Mouse (Mus musculus) heart, adult 8-10 months (tissue): ENCODE measurements around the gene Utp20. TPM values are rescaled to one million over a fixed set of nuclear protein-coding genes. Genes with fewer than 3 reads are reported as not detected.
A peak's percentile ranks its signal among the peaks of the same experiment; 100 is the strongest.

Experiments
- DNase-seq: peaks from one replicate; pipeline ENCODE4 v3.0.0; 2022; ENCODE audit warnings: low spot score
- total RNA-seq, 4 experiments: library from RNA; stranded (reverse); gene quantifications; 2 replicates each; pipeline ENCODE4 v1.2.4; 2022

The Utp20 gene
- total RNA-seq, 4 experiments from 2014 or later, result 11.8 to 16.8 (median 15.5) TPM

DNA sequence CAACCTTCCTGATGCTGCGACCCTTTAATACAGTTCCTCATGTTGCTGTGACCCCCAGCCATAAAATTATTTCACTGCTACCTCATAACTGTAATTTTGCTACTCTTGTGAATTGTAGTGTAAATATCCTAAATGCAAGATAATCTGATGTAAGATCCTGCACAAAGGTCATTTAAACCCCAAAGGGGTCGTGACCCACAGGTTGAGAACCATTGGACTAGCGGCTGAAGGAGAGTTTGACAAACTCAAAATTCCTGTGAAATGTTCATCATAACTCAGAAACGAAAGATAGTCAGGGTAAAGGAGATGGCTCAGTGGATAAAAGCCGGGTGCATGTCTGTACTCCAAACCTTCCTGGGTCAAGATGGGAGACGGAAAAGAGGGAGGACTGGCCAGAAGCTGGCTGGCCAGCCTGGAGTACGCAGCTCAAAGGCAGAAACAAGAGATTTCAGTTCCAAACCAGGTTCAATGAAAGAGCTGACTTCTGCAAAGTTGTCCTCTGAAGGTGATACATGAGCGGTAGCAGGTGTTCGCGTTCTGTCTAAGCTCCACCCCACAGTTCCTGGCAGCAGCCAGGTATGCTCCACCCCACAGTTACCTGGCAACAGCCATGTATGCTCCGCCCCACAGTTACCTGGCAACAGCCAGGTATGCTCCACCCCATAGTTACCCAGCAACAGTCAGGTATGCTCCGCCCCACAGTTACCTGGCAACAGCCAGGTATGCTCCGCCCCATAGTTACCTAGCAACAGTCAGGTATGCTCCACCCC lies 109.4 kb downstream of the Utp20 start:
- DNase-seq, result no peak

DNA sequence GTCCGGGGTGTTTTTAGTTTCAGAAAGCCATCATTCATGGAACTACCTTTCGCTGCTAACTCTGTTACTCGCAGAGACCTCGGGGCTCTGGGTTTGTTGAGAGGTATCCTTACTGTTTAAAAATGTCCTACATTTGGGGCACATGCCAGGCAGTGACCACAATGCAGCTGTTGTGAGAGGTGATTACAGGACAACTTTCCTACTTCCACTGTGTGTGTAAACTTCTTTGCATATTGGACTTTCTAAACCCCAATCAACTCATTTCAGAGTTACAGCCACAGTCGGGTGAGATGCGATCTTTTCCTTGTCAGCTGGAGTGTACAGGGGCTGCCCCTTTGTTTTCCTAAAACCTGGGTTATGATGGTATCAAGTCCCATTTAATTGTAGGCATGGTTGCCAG lies 111.0 kb downstream of the Utp20 start:
- no peak for DNase-seq

DNA sequence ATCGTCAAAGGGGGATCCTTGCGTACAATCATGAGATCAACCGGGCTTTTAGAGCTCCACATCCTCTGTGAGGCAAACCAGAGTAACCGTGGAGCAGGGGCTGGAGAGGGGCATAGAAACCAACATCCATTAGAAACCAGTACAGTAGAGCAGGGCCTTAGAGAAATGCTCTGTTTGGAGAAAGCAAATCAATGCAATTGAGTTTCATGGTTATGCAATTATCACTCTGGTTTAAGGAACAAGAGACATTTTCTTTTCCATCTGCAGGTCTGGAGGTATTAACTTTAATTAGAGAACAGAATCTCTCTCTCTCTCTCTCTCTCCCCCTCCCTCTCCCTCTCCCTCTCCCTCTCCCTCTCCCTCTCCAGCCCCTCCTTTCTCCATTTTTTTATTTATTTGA lies 111.9 kb downstream of the Utp20 start:
- DNase-seq, result no peak

DNA sequence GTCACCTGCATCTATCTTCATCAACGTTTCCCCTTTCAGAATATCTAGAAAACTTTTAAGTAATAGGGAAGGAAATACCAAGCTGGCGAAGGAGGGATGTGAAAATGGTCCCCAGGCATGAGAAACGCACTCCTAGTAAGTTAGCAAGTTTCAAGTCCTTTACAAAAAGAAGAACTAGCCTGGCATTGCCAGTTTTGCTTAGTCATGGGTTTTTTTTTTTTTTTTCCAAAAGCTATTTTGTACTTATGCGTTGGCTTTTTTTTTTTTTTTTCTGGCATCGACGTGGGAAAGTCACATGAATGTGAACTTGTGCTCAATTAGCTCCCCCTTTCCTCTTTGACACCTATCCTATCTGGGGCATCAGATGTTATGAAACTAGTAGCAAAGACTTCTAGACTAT lies 114.2 kb downstream of the Utp20 start:
- DNase-seq, result peak; percentile 25

DNA sequence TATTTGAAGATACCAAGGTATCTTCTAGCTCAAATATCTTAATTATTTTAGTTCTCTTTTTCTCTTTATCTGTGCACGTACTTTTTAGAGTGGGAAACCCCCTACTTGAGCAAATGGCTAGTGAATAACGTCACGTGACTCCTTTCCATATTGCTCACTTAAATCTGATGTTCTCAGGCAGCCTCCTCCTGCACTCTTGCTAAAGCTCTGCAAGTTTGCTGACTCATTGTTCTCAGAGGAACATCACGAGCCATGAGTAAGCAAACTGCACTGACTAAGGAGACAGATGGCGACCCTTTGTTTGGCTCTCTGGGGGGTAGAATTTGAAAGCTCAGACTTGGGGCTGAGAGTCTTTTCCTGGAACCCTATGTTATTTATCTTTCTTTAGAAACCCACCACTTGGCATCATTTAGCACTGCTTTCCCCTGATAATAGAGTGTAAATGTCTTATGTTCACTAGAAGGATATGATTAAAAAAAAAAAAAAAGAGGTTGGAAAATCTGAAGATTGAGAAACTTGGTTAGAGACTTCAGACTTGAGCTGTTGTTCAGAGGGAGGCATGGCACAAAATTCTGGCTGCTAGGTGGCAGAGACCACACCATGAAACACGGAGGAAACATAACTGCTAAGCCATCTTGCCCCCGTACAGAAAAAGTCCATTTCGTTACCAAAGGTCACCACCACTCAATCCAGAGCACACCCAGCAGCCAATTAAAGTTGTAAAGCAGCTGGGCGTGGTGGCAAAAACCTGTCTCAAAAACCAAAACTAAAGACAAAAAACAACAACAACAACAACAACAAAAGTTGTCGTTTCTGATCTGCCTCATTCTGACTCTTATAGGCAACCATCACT lies 117.7 kb downstream of the Utp20 start:
- no peak for DNase-seq

DNA sequence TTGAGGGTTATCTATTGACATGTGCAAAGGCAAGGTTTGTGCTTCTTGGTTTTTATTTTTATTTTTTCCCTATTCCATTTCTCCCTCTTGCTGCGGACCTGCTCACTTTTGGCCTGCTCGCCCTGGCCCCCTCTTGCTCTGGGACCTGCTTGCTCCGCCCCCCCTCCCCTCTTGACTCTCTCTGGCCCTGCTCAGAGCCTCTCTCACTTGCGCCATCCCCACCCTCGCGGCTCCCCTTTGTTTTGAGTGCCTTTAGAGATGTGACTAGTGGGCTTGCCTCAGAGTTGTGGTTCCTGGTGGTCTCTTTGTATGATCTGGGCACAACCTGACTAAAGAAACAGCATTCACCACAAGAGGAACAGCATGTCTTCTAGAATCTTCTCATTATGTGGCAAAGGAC lies 125.7 kb downstream of the Utp20 start:
- no peak for DNase-seq

Other genes starting within 250 kb of the Utp20 start
- under 1 TPM; 0.31 to 0.72 (median 0.56) TPM for gene Mybpc1, start 221.7 kb downstream of the Utp20 start, total RNA-seq
- gene Spic, start 141.8 kb downstream of the Utp20 start, total RNA-seq, result under 1 TPM in 1 of 4 experiments, not detected in 3; 0.34 TPM
- gene Arl1, start 95.9 kb downstream of the Utp20 start, total RNA-seq, result 10 to 100 TPM; 81.8 to 94.7 (median 91.7) TPM
- not detected for gene Slc5a8, start 59.2 kb upstream of the Utp20 start, total RNA-seq